Mouse (Mus musculus) liver, adult 2 months (tissue): ENCODE data around the gene Sgpp2. TPM values are rescaled to one million over a fixed set of nuclear protein-coding genes. Genes with fewer than 3 reads are reported as not detected.

ENCODE experiments used
- DNase-seq: peaks from one replicate; pipeline ENCODE4 v3.0.0-alpha.2; 2011; ENCODE audit warnings: low read depth, low spot score; ENCODE audit errors: extremely low read depth
- H3K27ac ChIP-seq: fragments of 200-500 bp; replicated peaks from 2 replicates; pipeline ENCODE4 v1.5.1; 2012; ENCODE audit warnings: low read depth, mild to moderate bottlenecking, control low read depth, inconsistent platforms, low read length; ENCODE audit not compliant: insufficient read depth
- H3K27me3 ChIP-seq: fragments of 200-500 bp; 2 replicates; pipeline ENCODE4 v1.6.1; 2012; ENCODE audit warnings: mild to moderate bottlenecking, moderate library complexity, low read length, inconsistent platforms; ENCODE audit not compliant: control insufficient read depth, insufficient read depth
- H3K36me3 ChIP-seq: fragments of 200-500 bp; 2 replicates; pipeline ENCODE4 v1.6.1; 2012; ENCODE audit warnings: low read length, inconsistent platforms; ENCODE audit not compliant: control insufficient read depth, insufficient read depth
- H3K4me1 ChIP-seq: fragments of 200-500 bp; 2 replicates; pipeline ENCODE4 v1.6.1; 2011; ENCODE audit warnings: low read length; ENCODE audit not compliant: control insufficient read depth, insufficient read depth
- H3K4me3 ChIP-seq: fragments of 200-500 bp; 2 replicates; pipeline ENCODE4 v1.5.1; 2011; ENCODE audit warnings: low read depth, mild to moderate bottlenecking, control low read depth, low read length, moderate library complexity; ENCODE audit not compliant: insufficient read depth
- H3K79me2 ChIP-seq: fragments of 200-500 bp; 2 replicates; pipeline ENCODE4 v1.6.1; 2012; ENCODE audit warnings: inconsistent platforms, mild to moderate bottlenecking, low read length, moderate library complexity; ENCODE audit not compliant: control insufficient read depth, insufficient read depth
- H3K9ac ChIP-seq: fragments of 200-500 bp; 2 replicates; pipeline ENCODE4 v1.6.1; 2012; ENCODE audit warnings: low read depth, mild to moderate bottlenecking, control low read depth, inconsistent platforms, low read length
- CTCF ChIP-seq: fragments of 200-500 bp; IDR thresholded peaks from 2 replicates; pipeline ENCODE4 v1.5.1; 2011; ENCODE audit warnings: low read depth, low read length, control low read depth
- POLR2A ChIP-seq: fragments of 200-500 bp; IDR thresholded peaks from 2 replicates; pipeline ENCODE4 v1.6.1; 2011; ENCODE audit warnings: low read length, control low read depth; ENCODE audit not compliant: insufficient read depth; ENCODE audit errors: extremely low read depth
- WGBS: fragments of 180-500 bp; shearing (Covaris S2); methylation state at CpG from one replicate; pipeline ENCODE4 v1.1.7; 2018; 5-methylcytosine and 5-hydroxymethylcytosine counted together
- polyA plus RNA-seq: library from polyadenylated mRNA; depleted of rRNA; stranded (reverse); fragments of >200 nt; gene quantifications from 2 replicates; pipeline ENCODE4 v1.2.3, GENCODE M21; 2012
- total RNA-seq: library from RNA; depleted of rRNA; stranded (reverse); fragments of >200 nt; gene quantifications from 2 replicates; pipeline ENCODE4 v1.2.3, GENCODE M21; 2014

Sgpp2 gene
- total and polyA plus RNA-seq, 2 experiments: 0.09 TPM

DNA sequence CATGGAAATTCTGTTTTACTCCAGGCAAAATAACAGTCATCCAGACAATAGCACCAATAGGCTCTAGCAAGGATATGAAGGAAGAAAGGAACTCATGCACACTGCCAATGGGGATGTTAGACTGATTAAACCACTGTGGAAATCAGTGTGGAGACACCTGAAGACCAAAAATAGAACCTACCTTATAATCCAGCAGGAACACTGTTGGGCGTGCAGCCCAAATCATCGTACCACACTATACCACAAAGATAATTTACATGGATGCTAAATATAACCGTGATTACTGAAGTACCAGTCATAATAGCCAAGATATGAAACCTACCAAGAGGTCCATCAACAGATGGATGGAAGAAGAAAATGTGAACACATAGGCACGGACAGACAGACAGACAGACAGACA lies 18.5 kb downstream of the Sgpp2 start:
- no peaks in the 10 kb centered on the region for H3K79me2 ChIP-seq
- H3K36me3 ChIP-seq: no peaks in the 10 kb centered on the region
- no peak for DNase-seq
- 88% methylated on average over 4 of the region's 4 CpGs for WGBS
- H3K9ac ChIP-seq: no peak overlapping the region
- H3K27me3 ChIP-seq: no peaks in the 10 kb centered on the region
- H3K4me1 ChIP-seq: no peaks in the 10 kb centered on the region
- H3K27ac ChIP-seq: no peak overlapping the region
- TF ChIP-seq CTCF: no peak
- no peak for TF ChIP-seq POLR2A
- H3K4me3 ChIP-seq: no peak overlapping the region

DNA sequence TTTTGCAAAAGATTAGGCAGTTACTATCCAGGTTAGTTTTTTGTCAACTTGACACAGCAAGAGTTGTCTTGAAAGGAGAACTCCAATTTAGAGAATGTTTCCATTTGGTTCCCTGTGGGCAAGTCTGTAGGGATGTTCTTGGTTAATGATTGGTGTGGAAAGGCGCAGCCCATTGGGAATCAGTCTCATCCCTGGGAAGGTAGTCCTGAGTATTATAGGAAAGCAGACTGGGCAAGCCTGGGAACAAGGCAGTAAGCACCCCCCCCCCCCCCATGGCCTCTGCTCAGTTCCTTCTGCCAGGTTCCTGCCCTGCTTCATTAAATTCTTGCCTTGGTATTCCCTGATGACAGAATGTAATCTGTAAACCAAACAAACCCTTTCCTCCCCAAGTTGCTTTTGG lies 19.7 kb downstream of the Sgpp2 start:
- Histone ChIP-seq H3K27me3 (no peaks in the 10 kb centered on the region), H3K4me1 (no peaks in the 10 kb centered on the region), H3K79me2 (no peaks in the 10 kb centered on the region), H3K9ac (no peak overlapping the region), H3K4me3 (no peak overlapping the region), H3K27ac (no peak overlapping the region), H3K36me3 (no peaks in the 10 kb centered on the region)
- DNase-seq: no peak
- TF ChIP-seq POLR2A (no peak), CTCF (no peak)
- 92% methylated on average over 1 of the region's 1 CpGs for WGBS

DNA sequence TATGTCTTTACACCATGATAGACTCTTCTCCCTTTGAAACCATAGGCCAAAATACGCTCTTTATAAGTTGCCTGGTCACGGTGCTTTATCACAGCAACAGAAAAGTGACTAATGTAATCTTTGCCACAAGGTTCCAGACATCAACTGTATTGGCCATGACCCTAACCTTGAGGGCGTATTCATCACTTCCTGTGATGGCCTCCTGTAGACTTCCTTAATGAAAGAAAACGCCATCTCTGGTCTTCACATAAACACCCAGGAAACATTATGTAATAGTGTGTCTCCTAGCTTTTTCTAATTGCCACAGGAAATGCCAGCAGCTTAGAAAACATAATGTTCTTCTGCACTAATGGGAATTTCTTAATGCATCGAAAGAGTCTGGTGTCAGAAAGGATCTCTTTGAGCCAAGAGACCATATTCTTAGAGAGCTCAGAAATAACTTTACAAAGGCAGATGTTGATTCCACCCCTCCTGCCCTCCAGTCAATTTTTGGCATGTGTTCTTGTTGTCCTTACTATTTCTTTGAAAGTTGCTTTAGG lies 20.5 kb downstream of the Sgpp2 start:
- Histone ChIP-seq H3K9ac (no peak overlapping the region), H3K27ac (no peak overlapping the region), H3K36me3 (no peaks in the 10 kb centered on the region), H3K79me2 (no peaks in the 10 kb centered on the region), H3K4me1 (no peaks in the 10 kb centered on the region), H3K27me3 (no peaks in the 10 kb centered on the region), H3K4me3 (no peak overlapping the region)
- 76% methylated on average over 5 of the region's 5 CpGs for WGBS
- DNase-seq: no peak
- no peak for TF ChIP-seq CTCF
- no peak for TF ChIP-seq POLR2A

DNA sequence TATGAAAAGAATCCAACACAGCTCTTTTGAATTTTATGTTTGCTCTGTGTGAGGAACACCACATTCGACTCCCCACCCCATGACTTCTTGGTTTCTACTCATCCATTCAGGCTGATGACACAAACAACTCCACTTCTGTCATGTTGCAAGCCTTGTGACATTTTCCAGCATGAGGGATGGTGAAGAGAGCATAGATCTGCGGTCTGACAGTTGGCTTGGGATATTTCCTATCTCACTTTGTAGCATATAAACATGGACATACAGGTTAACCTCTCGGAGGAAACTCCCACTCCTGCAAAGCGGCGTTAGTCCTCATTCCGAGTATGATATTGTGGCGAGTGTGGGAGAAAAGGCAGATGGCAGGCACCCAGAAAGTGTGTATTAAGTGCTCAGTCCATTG lies 27.6 kb downstream of the Sgpp2 start:
- Histone ChIP-seq H3K9ac (no peak overlapping the region), H3K4me3 (no peak overlapping the region), H3K27me3 (no peaks in the 10 kb centered on the region), H3K4me1 (no peaks in the 10 kb centered on the region), H3K36me3 (no peaks in the 10 kb centered on the region), H3K79me2 (no peaks in the 10 kb centered on the region), H3K27ac (no peak overlapping the region)
- WGBS: 77% methylated on average over 7 of the region's 7 CpGs
- DNase-seq: no peak
- TF ChIP-seq CTCF (no peak), POLR2A (no peak)

DNA sequence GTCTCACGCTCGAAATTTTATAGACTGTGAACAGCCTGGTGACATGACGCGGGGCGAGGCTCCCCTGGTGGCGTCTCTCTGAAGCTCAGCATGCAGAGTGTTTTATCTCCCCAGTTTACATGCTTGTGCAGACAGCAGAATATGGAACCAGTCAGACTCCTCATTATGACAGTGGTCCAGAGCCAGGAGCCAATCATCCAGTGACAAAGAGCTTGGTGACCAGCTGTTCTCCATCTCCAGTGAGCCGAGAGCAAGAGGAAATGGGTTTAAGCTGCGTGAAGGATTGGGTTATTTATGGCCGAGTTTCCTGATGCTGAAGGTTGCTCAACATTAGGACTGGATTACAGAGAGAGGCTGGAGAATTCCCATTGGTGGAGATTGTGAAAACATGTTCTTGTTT lies 28.1 kb downstream of the Sgpp2 start:
- Histone ChIP-seq H3K27me3 (no peaks in the 10 kb centered on the region), H3K4me1 (no peaks in the 10 kb centered on the region), H3K9ac (no peak overlapping the region), H3K4me3 (no peak overlapping the region), H3K79me2 (no peaks in the 10 kb centered on the region), H3K27ac (no peak overlapping the region), H3K36me3 (no peaks in the 10 kb centered on the region)
- DNase-seq: peak; percentile 15
- TF ChIP-seq POLR2A: no peak
- WGBS: 79% methylated on average over 9 of the region's 9 CpGs

DNA sequence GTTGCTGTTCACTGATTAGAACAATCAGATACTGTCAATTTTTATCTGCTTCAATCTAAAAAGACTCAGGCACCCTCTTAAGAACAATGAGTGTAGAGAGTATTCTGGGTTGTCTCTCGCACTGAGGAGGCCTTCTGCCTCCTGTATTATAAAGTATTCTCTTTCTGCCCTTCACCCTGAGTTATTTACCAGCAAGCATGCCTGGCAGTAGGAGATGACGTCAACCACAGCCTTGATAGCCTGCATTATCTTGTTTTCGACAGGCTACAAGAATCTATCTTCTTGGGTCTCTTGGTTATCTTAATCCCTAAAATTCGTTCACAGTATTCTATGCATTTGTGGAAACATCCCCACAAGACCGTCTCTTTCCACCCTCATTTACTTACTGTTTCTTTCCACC lies 29.8 kb downstream of the Sgpp2 start:
- Histone ChIP-seq H3K4me1 (no peaks in the 10 kb centered on the region), H3K9ac (no peak overlapping the region), H3K36me3 (no peaks in the 10 kb centered on the region), H3K27me3 (no peaks in the 10 kb centered on the region), H3K27ac (no peak overlapping the region), H3K4me3 (no peak overlapping the region), H3K79me2 (no peaks in the 10 kb centered on the region)
- 74% methylated on average over 5 of the region's 5 CpGs for WGBS
- no peak for DNase-seq
- TF ChIP-seq POLR2A (no peak), CTCF (no peak)
